Mouse (Mus musculus) cortical plate, adult 2 months (tissue): ENCODE measurements at regions not wholly inside any gene's neighbourhood (a gene's known extent, or its start where the extent isn't known, plus 50 kb on each side); places are given as distances from the start of the nearest gene placed in this dataset.

Experiments used
- CTCF ChIP-seq: fragments of 200-500 bp; IDR thresholded peaks from 2 replicates; pipeline ENCODE4 v1.5.1; 2011; ENCODE audit warnings: mild to moderate bottlenecking, control low read depth, low read length; ENCODE audit not compliant: insufficient read depth; ENCODE audit errors: extremely low read depth
- POLR2A ChIP-seq: fragments of 200-500 bp; IDR thresholded peaks from 2 replicates; pipeline ENCODE4 v1.6.1; 2011; ENCODE audit warnings: mild to moderate bottlenecking, low read length, control low read depth; ENCODE audit not compliant: insufficient read depth; ENCODE audit errors: extremely low read depth

- TF ChIP-seq CTCF (no peak), POLR2A (no peak)
These were observed 166.0 kb downstream of the Mreg start for GRCm38 (mm10) chr1:72046072-72046471.
